Mouse (Mus musculus) hindbrain, embryonic 14.5 days (tissue): ENCODE measurements around the gene Krt17. TPM values are rescaled to one million over a fixed set of nuclear protein-coding genes. Genes with fewer than 3 reads are reported as not detected.
"Not testable (repeated sequence)": the region's sequence is repeated elsewhere in the genome, so short reads cannot be mapped to it uniquely, and the experiment has no call there.

Experiments used
- ATAC-seq: fragments of 200-750 bp; cut with Nextera tagmentation; 2 replicates; pipeline ENCODE4 v1.8.0; 2017; ENCODE audit warnings: moderate number of reproducible peaks, mild to moderate bottlenecking, moderate TSS enrichment, moderate library complexity; ENCODE audit not compliant: low FRiP score
- DNase-seq: peaks from one replicate; pipeline ENCODE4 v3.0.0-alpha.2; 2015; ENCODE audit warnings: low spot score
- H3K27ac ChIP-seq: fragments of 300-500 bp; sonication (generic); 2 replicates; pipeline ENCODE4 v1.5.1; 2014; ENCODE audit warnings: mild to moderate bottlenecking, moderate library complexity
- H3K27me3 ChIP-seq: fragments of 300-500 bp; sonication (generic); 2 replicates; pipeline ENCODE4 v1.6.1; 2014; ENCODE audit warnings: mild to moderate bottlenecking, low read length, mixed read lengths; ENCODE audit not compliant: control insufficient read depth, insufficient read depth
- H3K36me3 ChIP-seq: fragments of 300-500 bp; sonication (generic); replicated peaks from 2 replicates; pipeline ENCODE4 v1.6.1; 2014; ENCODE audit not compliant: control insufficient read depth, insufficient read depth
- H3K4me1 ChIP-seq: fragments of 300-500 bp; sonication (generic); replicated peaks from 2 replicates; pipeline ENCODE4 v1.6.1; 2014; ENCODE audit warnings: antibody characterized with exemption, low read length, mixed read lengths; ENCODE audit not compliant: control insufficient read depth, insufficient read depth
- H3K4me2 ChIP-seq: fragments of 300-500 bp; sonication (generic); replicated peaks from 2 replicates; pipeline ENCODE4 v1.6.1; 2014; ENCODE audit warnings: mild to moderate bottlenecking, moderate library complexity
- H3K4me3 ChIP-seq: fragments of 300-500 bp; sonication (generic); replicated peaks from 2 replicates; pipeline ENCODE4 v1.5.1; 2014; ENCODE audit warnings: mild to moderate bottlenecking, low read length
- H3K9ac ChIP-seq: fragments of 300-500 bp; sonication (generic); 2 replicates; pipeline ENCODE4 v1.6.1; 2014
- H3K9me3 ChIP-seq: fragments of 300-500 bp; sonication (generic); 2 replicates; pipeline ENCODE4 v1.6.1; 2016; ENCODE audit warnings: low read length; ENCODE audit not compliant: control insufficient read depth
- WGBS: fragments of 180-500 bp; shearing (Covaris S2); extraction: QIAGEN DNeasy Blood & Tissue Kit; methylation state at CpG from one replicate; pipeline ENCODE4 v1.1.7; 2014; 5-methylcytosine and 5-hydroxymethylcytosine counted together
- polyA plus RNA-seq: library from polyadenylated mRNA; unstranded; fragments of >200 nt; fragmentation: Nextera tagmentation; extraction: Ambion mirVana; gene quantifications from 2 replicates; pipeline ENCODE4 v1.2.1, GENCODE M21; 2014

Gene Krt17
- polyA plus RNA-seq = 0.13 and 0.16 TPM in 2 replicates

- no peak within 1 kb of the TSS for H3K4me3 ChIP-seq
- no peaks in the 10 kb centered on the region for H3K27me3 ChIP-seq
- H3K4me2 ChIP-seq = no peak within 1 kb of the TSS
- no peak within 1 kb of the TSS for H3K27ac ChIP-seq
- H3K9me3 ChIP-seq = no peaks in the 10 kb centered on the region
- ATAC-seq (no peak), DNase-seq (no peak)
- no peaks in the 10 kb centered on the region for H3K36me3 ChIP-seq
- 78% methylated on average over 20 of the region's 21 CpGs for WGBS
- no peaks in the 10 kb centered on the region for H3K4me1 ChIP-seq
- no peak within 1 kb of the TSS for H3K9ac ChIP-seq
These were observed at the start of gene Krt17 for GRCm38 (mm10) chr11:100260514-100261234. Gene Krt17, minus strand, starts transcription at chr11:100261029.

GRCm38 (mm10) chr11:100308672-100309071 lies 47.8 kb upstream of the Krt17 start:
- H3K36me3 ChIP-seq, H3K4me3 ChIP-seq, ATAC-seq, H3K27me3 ChIP-seq, H3K9me3 ChIP-seq, H3K4me1 ChIP-seq, H3K9ac ChIP-seq, H3K27ac ChIP-seq, DNase-seq, H3K4me2 ChIP-seq: not testable (repeated sequence)
- 92% methylated on average over 6 of the region's 6 CpGs for WGBS

GRCm38 (mm10) chr11:100307900-100308299 lies 47.1 kb upstream of the Krt17 start:
- ATAC-seq (no peak), DNase-seq (no peak)
- no peak overlapping the region for H3K4me2 ChIP-seq
- no peaks in the 10 kb centered on the region for H3K27me3 ChIP-seq
- no peak overlapping the region for H3K9ac ChIP-seq
- H3K4me3 ChIP-seq = no peak overlapping the region
- no peaks in the 10 kb centered on the region for H3K9me3 ChIP-seq
- no peaks in the 10 kb centered on the region for H3K36me3 ChIP-seq
- H3K4me1 ChIP-seq = no peaks in the 10 kb centered on the region; the same call in none of the 2 replicates
- WGBS = 94% methylated on average over 5 of the region's 5 CpGs
- no peak overlapping the region for H3K27ac ChIP-seq

- no peaks in the 10 kb centered on the region for H3K4me1 ChIP-seq
- DNase-seq = no peak
- no peaks in the 10 kb centered on the region for H3K36me3 ChIP-seq
- H3K4me3 ChIP-seq = no peak overlapping the region
- no peaks in the 10 kb centered on the region; the same call in 1 of the 2 replicates for H3K27me3 ChIP-seq
- H3K9ac ChIP-seq = no peak overlapping the region
- WGBS = 91% methylated on average over 5 of the region's 5 CpGs
- no peak for ATAC-seq
- no peaks in the 10 kb centered on the region for H3K9me3 ChIP-seq
- H3K4me2 ChIP-seq = no peak overlapping the region
- H3K27ac ChIP-seq = no peak overlapping the region
These were observed 40.5 kb upstream of the Krt17 start for GRCm38 (mm10) chr11:100301292-100301691.

GRCm38 (mm10) chr11:100300293-100300692 lies 39.5 kb upstream of the Krt17 start:
- ATAC-seq = no peak
- WGBS = 7% methylated on average over 5 of the region's 5 CpGs
- H3K36me3 ChIP-seq = no peaks in the 10 kb centered on the region
- no peak overlapping the region for H3K9ac ChIP-seq
- peak; percentile 83 for DNase-seq
- H3K27me3 ChIP-seq = no peaks in the 10 kb centered on the region; the same call in 1 of the 2 replicates
- no peaks in the 10 kb centered on the region for H3K4me1 ChIP-seq
- H3K4me2 ChIP-seq = no peak overlapping the region
- no peak overlapping the region for H3K4me3 ChIP-seq
- H3K27ac ChIP-seq = no peak overlapping the region
- no peaks in the 10 kb centered on the region for H3K9me3 ChIP-seq

GRCm38 (mm10) chr11:100298274-100299036 lies 37.6 kb upstream of the Krt17 start:
- Histone ChIP-seq H3K9ac (no peak overlapping the region; the same call in 1 of the 2 replicates), H3K27ac (no peak overlapping the region), H3K4me1 (no peaks in the 10 kb centered on the region), H3K4me3 (no peak overlapping the region), H3K36me3 (no peaks in the 10 kb centered on the region), H3K4me2 (peak overlapping the region; percentile 28), H3K9me3 (no peaks in the 10 kb centered on the region), H3K27me3 (no peaks in the 10 kb centered on the region; the same call in 1 of the 2 replicates)
- DNase-seq (peak; percentile 85), ATAC-seq (peak; percentile 54; the same call in 1 of the 2 replicates)
- 23% methylated on average over 18 of the region's 18 CpGs for WGBS

- ATAC-seq = no peak
- Histone ChIP-seq H3K4me1 (no peaks in the 10 kb centered on the region), H3K27ac (no peak overlapping the region), H3K27me3 (no peaks in the 10 kb centered on the region; the same call in 1 of the 2 replicates), H3K9me3 (no peaks in the 10 kb centered on the region), H3K4me3 (no peak overlapping the region), H3K9ac (no peak overlapping the region), H3K4me2 (peak overlapping the region; percentile 28), H3K36me3 (no peaks in the 10 kb centered on the region)
- WGBS = 45% methylated on average over 5 of the region's 5 CpGs
- DNase-seq = no peak
These were observed 37.0 kb upstream of the Krt17 start for GRCm38 (mm10) chr11:100297801-100298200.

GRCm38 (mm10) chr11:100295308-100295707 lies 34.5 kb upstream of the Krt17 start:
- H3K9me3 ChIP-seq = no peaks in the 10 kb centered on the region
- no peaks in the 10 kb centered on the region for H3K27me3 ChIP-seq
- ATAC-seq (no peak; the same call in 1 of the 2 replicates), DNase-seq (peak; percentile 89)
- no peak overlapping the region for H3K4me3 ChIP-seq
- no peak overlapping the region for H3K4me2 ChIP-seq
- H3K9ac ChIP-seq = no peak overlapping the region
- no peak overlapping the region for H3K27ac ChIP-seq
- H3K36me3 ChIP-seq = no peaks in the 10 kb centered on the region
- WGBS = 6% methylated on average over 10 of the region's 10 CpGs
- H3K4me1 ChIP-seq = no peaks in the 10 kb centered on the region

GRCm38 (mm10) chr11:100292884-100293283 lies 32.1 kb upstream of the Krt17 start:
- WGBS = 47% methylated on average over 6 of the region's 6 CpGs
- no peak overlapping the region for H3K9ac ChIP-seq
- no peaks in the 10 kb centered on the region for H3K27me3 ChIP-seq
- H3K9me3 ChIP-seq = no peaks in the 10 kb centered on the region
- no peaks in the 10 kb centered on the region for H3K4me1 ChIP-seq
- no peaks in the 10 kb centered on the region for H3K36me3 ChIP-seq
- no peak overlapping the region for H3K4me3 ChIP-seq
- H3K4me2 ChIP-seq = no peak overlapping the region
- ATAC-seq (no peak), DNase-seq (no peak)
- H3K27ac ChIP-seq = no peak overlapping the region
